Mouse (Mus musculus) testis, adult 2 months (tissue): ENCODE results near the gene Rtn1.

Experiments
- CTCF ChIP-seq: fragments of 200-500 bp; IDR thresholded peaks from 2 replicates; pipeline ENCODE4 v1.5.1; 2012; ENCODE audit warnings: low read depth, mild to moderate bottlenecking, inconsistent platforms, low read length, moderate library complexity; ENCODE audit not compliant: control insufficient read depth, insufficient read depth, insufficient replicate concordance
- POLR2A ChIP-seq: fragments of 200-500 bp; IDR thresholded peaks from 2 replicates; pipeline ENCODE4 v1.6.1; 2012; ENCODE audit warnings: low read depth, mild to moderate bottlenecking, inconsistent platforms, low read length, moderate library complexity; ENCODE audit not compliant: control insufficient read depth

DNA sequence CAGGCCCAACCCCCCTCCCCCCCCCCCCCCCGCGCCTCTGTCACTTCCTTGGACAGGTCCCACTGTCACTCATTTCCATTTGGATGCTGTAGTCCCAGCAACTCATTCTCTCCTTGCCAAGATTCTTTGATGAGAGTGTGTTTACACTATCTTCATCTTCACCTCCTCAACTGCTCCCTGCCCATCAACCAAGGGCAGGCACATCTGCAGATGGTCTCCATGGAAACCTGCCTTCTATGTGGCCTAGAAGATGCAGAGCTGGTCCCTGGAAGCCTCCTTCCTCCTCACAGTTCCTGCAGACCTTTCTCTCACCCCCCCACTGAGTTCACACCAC is 42.8 kb downstream of the Rtn1 start:
- TF ChIP-seq CTCF = no peak
- no peak for TF ChIP-seq POLR2A
